Mouse (Mus musculus): Measurements from ENCODE around the gene Pom121l2.

DNA sequence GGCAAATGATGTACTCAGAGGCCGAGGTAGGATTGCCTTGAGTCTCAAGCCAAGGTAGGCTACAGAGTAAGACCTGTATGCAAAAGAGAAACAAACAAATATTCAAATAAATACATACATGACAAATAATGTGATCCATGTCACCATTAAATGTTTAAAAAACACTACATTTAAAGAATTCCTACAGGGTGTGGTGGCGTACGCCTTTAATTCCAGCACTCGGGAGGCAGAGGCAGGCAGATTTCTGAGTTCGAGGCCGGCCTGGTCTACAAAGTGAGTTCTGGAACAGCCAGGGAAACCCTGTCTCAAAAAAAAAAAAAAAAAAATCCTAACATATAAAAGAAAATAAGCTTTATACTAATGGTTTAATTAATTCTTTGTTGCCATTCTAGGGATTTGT, 49.3 kb upstream of the Pom121l2 start:
- TF ChIP-seq CTCF (IDR thresholded peaks at IDR 0.05; ENCODE audit: borderline replicate concordance, insufficient read depth, low read length) (no peak), POLR2A (IDR thresholded peaks at IDR 0.05; ENCODE audit: low read depth, low read length) (no peak)
